Mouse (Mus musculus) forebrain, embryonic 13.5 days (tissue): ENCODE data around the gene Zswim3. TPM values are rescaled to one million over a fixed set of nuclear protein-coding genes. Genes with fewer than 3 reads are reported as not detected.
"Not testable (repeated sequence)": the region's sequence is repeated elsewhere in the genome, so short reads cannot be mapped to it uniquely, and the experiment has no call there.

ENCODE experiments used
- ATAC-seq: fragments of 200-750 bp; cut with Nextera tagmentation; 2 replicates; pipeline ENCODE4 v1.8.0; 2017
- H3K27ac ChIP-seq: fragments of 300-500 bp; sonication (generic); 2 replicates; pipeline ENCODE4 v1.5.1; 2015; ENCODE audit warnings: inconsistent platforms, mild to moderate bottlenecking, moderate library complexity
- H3K27me3 ChIP-seq: fragments of 300-500 bp; sonication (generic); 2 replicates; pipeline ENCODE4 v1.6.1; 2015; ENCODE audit warnings: mild to moderate bottlenecking, inconsistent platforms
- H3K36me3 ChIP-seq: fragments of 300-500 bp; sonication (generic); 2 replicates; pipeline ENCODE4 v1.6.1; 2015; ENCODE audit warnings: mild to moderate bottlenecking, inconsistent platforms; ENCODE audit not compliant: poor library complexity, severe bottlenecking
- H3K4me1 ChIP-seq: fragments of 300-500 bp; sonication (generic); 2 replicates; pipeline ENCODE4 v1.6.1; 2015; ENCODE audit warnings: inconsistent platforms
- H3K4me2 ChIP-seq: fragments of 300-500 bp; sonication (generic); 2 replicates; pipeline ENCODE4 v1.6.1; 2015; ENCODE audit warnings: inconsistent platforms, mild to moderate bottlenecking, moderate library complexity
- H3K4me3 ChIP-seq: fragments of 300-500 bp; sonication (generic); 2 replicates; pipeline ENCODE4 v1.5.1; 2015; ENCODE audit warnings: mild to moderate bottlenecking, inconsistent platforms
- H3K9ac ChIP-seq: fragments of 300-500 bp; sonication (generic); 2 replicates; pipeline ENCODE4 v1.6.1; 2015; ENCODE audit warnings: mild to moderate bottlenecking, inconsistent platforms
- H3K9me3 ChIP-seq: fragments of 300-500 bp; sonication (generic); replicated peaks from 2 replicates; pipeline ENCODE4 v1.6.1; 2016; ENCODE audit warnings: inconsistent platforms
- WGBS: fragments of 180-500 bp; shearing (Covaris S2); methylation state at CpG from one replicate; pipeline ENCODE4 v1.1.7; 2015; 5-methylcytosine and 5-hydroxymethylcytosine counted together
- polyA plus RNA-seq: library from polyadenylated mRNA; unstranded; fragments of >200 nt; fragmentation: Nextera tagmentation; extraction: Ambion mirVana; gene quantifications from 2 replicates; pipeline ENCODE4 v1.2.1, GENCODE M21; 2015

The Zswim3 gene
- polyA plus RNA-seq, 1 experiment from 2014 or later, result 11.7 TPM

- no peak overlapping the region for H3K27ac ChIP-seq
- peaks cover 32% of the 10 kb centered on the region for H3K4me1 ChIP-seq
- no peak for ATAC-seq
- H3K27me3 ChIP-seq, result peaks cover 37% of the 10 kb centered on the region
- no peak overlapping the region for H3K4me2 ChIP-seq
- 75% methylated on average over 4 of the region's 4 CpGs for WGBS
- H3K9ac ChIP-seq, result no peak overlapping the region
- no peak overlapping the region for H3K4me3 ChIP-seq
- H3K9me3 ChIP-seq, result no peaks in the 10 kb centered on the region
- H3K36me3 ChIP-seq, result no peaks in the 10 kb centered on the region
These were observed 56.2 kb downstream of the Zswim3 start for GRCm38 (mm10) chr2:164861094-164861493.

GRCm38 (mm10) chr2:164862179-164862861 is 57.4 kb downstream of the Zswim3 start:
- H3K9me3 ChIP-seq, result no peaks in the 10 kb centered on the region
- H3K4me3 ChIP-seq, result no peak overlapping the region
- no peak overlapping the region for H3K27ac ChIP-seq
- H3K4me1 ChIP-seq, result peaks cover 20% of the 10 kb centered on the region
- H3K36me3 ChIP-seq, result no peaks in the 10 kb centered on the region
- H3K9ac ChIP-seq, result no peak overlapping the region
- WGBS, result 48% methylated on average over 9 of the region's 9 CpGs
- H3K27me3 ChIP-seq, result peaks cover 25% of the 10 kb centered on the region
- H3K4me2 ChIP-seq, result no peak overlapping the region
- peak; percentile 50; the same call in 1 of the 2 replicates for ATAC-seq

- H3K27ac ChIP-seq, H3K4me1 ChIP-seq, H3K36me3 ChIP-seq, H3K9me3 ChIP-seq, H3K4me3 ChIP-seq, H3K4me2 ChIP-seq, ATAC-seq, H3K9ac ChIP-seq: not testable (repeated sequence)
- 92% methylated on average over 9 of the region's 9 CpGs for WGBS
- H3K27me3 ChIP-seq, result peaks cover 14% of the 10 kb centered on the region
These were observed 58.5 kb downstream of the Zswim3 start for GRCm38 (mm10) chr2:164863411-164863810.

- H3K9me3 ChIP-seq, result no peaks in the 10 kb centered on the region
- ATAC-seq, result no peak
- H3K4me3 ChIP-seq, result no peak overlapping the region
- WGBS, result 87% methylated on average over 4 of the region's 4 CpGs
- peaks cover 10% of the 10 kb centered on the region for H3K4me1 ChIP-seq
- H3K36me3 ChIP-seq, result no peaks in the 10 kb centered on the region
- no peak overlapping the region for H3K9ac ChIP-seq
- peaks cover 3% of the 10 kb centered on the region for H3K27me3 ChIP-seq
- H3K27ac ChIP-seq, result no peak overlapping the region
- H3K4me2 ChIP-seq, result no peak overlapping the region
These were observed 59.7 kb downstream of the Zswim3 start for GRCm38 (mm10) chr2:164864593-164864992.

GRCm38 (mm10) chr2:164866741-164867551 is 62.0 kb downstream of the Zswim3 start:
- H3K9me3 ChIP-seq, result no peaks in the 10 kb centered on the region
- ATAC-seq, result no peak
- no peak overlapping the region for H3K9ac ChIP-seq
- no peak overlapping the region for H3K27ac ChIP-seq
- no peaks in the 10 kb centered on the region for H3K36me3 ChIP-seq
- 67% methylated on average over 16 of the region's 16 CpGs for WGBS
- H3K4me2 ChIP-seq, result no peak overlapping the region
- peaks cover 7% of the 10 kb centered on the region for H3K4me1 ChIP-seq
- no peak overlapping the region for H3K4me3 ChIP-seq
- H3K27me3 ChIP-seq, result no peaks in the 10 kb centered on the region

GRCm38 (mm10) chr2:164867566-164867965 is 62.7 kb downstream of the Zswim3 start:
- no peaks in the 10 kb centered on the region for H3K9me3 ChIP-seq
- no peak overlapping the region for H3K4me2 ChIP-seq
- no peak for ATAC-seq
- H3K4me3 ChIP-seq, result no peak overlapping the region
- H3K27me3 ChIP-seq, result no peaks in the 10 kb centered on the region
- WGBS, result 91% methylated on average over 7 of the region's 7 CpGs
- H3K36me3 ChIP-seq, result no peaks in the 10 kb centered on the region
- no peak overlapping the region for H3K9ac ChIP-seq
- H3K27ac ChIP-seq, result no peak overlapping the region
- H3K4me1 ChIP-seq, result peaks cover under 1% of the 10 kb centered on the region; the same call in 1 of the 2 replicates

GRCm38 (mm10) chr2:164868491-164868890 is 63.6 kb downstream of the Zswim3 start:
- Histone ChIP-seq H3K4me2 (no peak overlapping the region), H3K36me3 (no peaks in the 10 kb centered on the region), H3K4me3 (no peak overlapping the region), H3K27me3 (no peaks in the 10 kb centered on the region), H3K4me1 (no peaks in the 10 kb centered on the region), H3K27ac (no peak overlapping the region), H3K9ac (no peak overlapping the region), H3K9me3 (no peaks in the 10 kb centered on the region)
- no peak for ATAC-seq
- 80% methylated on average over 7 of the region's 7 CpGs for WGBS

Other genes with a start within 250 kb of the Zswim3 start
- gene Wfdc2, start 242.7 kb upstream of the Zswim3 start, polyA plus RNA-seq, result 15.4 and 21.2 TPM in 2 replicates
- not detected in 2 replicates for gene Spint3, start 231.6 kb upstream of the Zswim3 start, polyA plus RNA-seq
- not detected in 2 replicates for gene Wfdc6a, start 219.7 kb upstream of the Zswim3 start, polyA plus RNA-seq
- not detected in 2 replicates for gene Eppin, start 211.5 kb upstream of the Zswim3 start, polyA plus RNA-seq
- not detected in 2 replicates for gene Wfdc6b, start 191.6 kb upstream of the Zswim3 start, polyA plus RNA-seq
- gene Wfdc8, start 191.5 kb upstream of the Zswim3 start, polyA plus RNA-seq, result not detected in 2 replicates
- gene Wfdc16, start 166.3 kb upstream of the Zswim3 start, polyA plus RNA-seq, result not detected in 2 replicates
- not detected in 2 replicates for gene Wfdc10, start 149.1 kb upstream of the Zswim3 start, polyA plus RNA-seq
- not detected in 2 replicates for gene Wfdc9, start 148.5 kb upstream of the Zswim3 start, polyA plus RNA-seq
- gene Wfdc11, start 131.0 kb upstream of the Zswim3 start, polyA plus RNA-seq, result not detected in 2 replicates
- gene Wfdc13, start 120.0 kb upstream of the Zswim3 start, polyA plus RNA-seq, result not detected in 2 replicates
- gene Spint4, start 106.6 kb upstream of the Zswim3 start, polyA plus RNA-seq, result not detected in 2 replicates
- not detected in 2 replicates for gene Spint5, start 89.8 kb upstream of the Zswim3 start, polyA plus RNA-seq
- gene Wfdc3, start 59.2 kb upstream of the Zswim3 start, polyA plus RNA-seq, result 0.92 and 1.4 TPM in 2 replicates
- 75.2 and 80.2 TPM in 2 replicates for gene Dnttip1, start 59.1 kb upstream of the Zswim3 start, polyA plus RNA-seq
- gene Ube2c, start 35.2 kb upstream of the Zswim3 start, polyA plus RNA-seq, result 476 and 507 TPM in 2 replicates
- gene Tnnc2, start 25.1 kb upstream of the Zswim3 start, polyA plus RNA-seq, result not detected in 2 replicates
- gene Snx21, start 19.3 kb upstream of the Zswim3 start, polyA plus RNA-seq, result 14.7 and 15.4 TPM in 2 replicates
- 16.5 and 17.0 TPM in 2 replicates for gene Acot8, start 216 bp upstream of the Zswim3 start, polyA plus RNA-seq
- 22.1 and 23.2 TPM in 2 replicates for gene Zswim1, start 17.6 kb downstream of the Zswim3 start, polyA plus RNA-seq
- not detected in 2 replicates for gene Spata25, start 23.4 kb downstream of the Zswim3 start, polyA plus RNA-seq
- gene Ctsa, start 27.8 kb downstream of the Zswim3 start, polyA plus RNA-seq, result 82.7 and 91.6 TPM in 2 replicates
- 4.0 and 4.2 TPM in 2 replicates for gene Neurl2, start 28.4 kb downstream of the Zswim3 start, polyA plus RNA-seq
- 34.3 and 35.4 TPM in 2 replicates for gene Pltp, start 52.6 kb downstream of the Zswim3 start, polyA plus RNA-seq
- 101 and 107 TPM in 2 replicates for gene Pcif1, start 74.2 kb downstream of the Zswim3 start, polyA plus RNA-seq
- gene Zfp335, start 106.7 kb downstream of the Zswim3 start, polyA plus RNA-seq, result 12.2 and 15.1 TPM in 2 replicates
- gene Mmp9, start 135.7 kb downstream of the Zswim3 start, polyA plus RNA-seq, result 8.6 and 10.6 TPM in 2 replicates
- gene Slc12a5, start 155.7 kb downstream of the Zswim3 start, polyA plus RNA-seq, result 5.7 and 8.8 TPM in 2 replicates
- gene Ncoa5, start 229.8 kb downstream of the Zswim3 start, polyA plus RNA-seq, result 131 and 134 TPM in 2 replicates